Mouse (Mus musculus) stomach, embryonic 16.5 days (tissue): ENCODE results near the gene Spag9. TPM values are rescaled to one million over a fixed set of nuclear protein-coding genes. Genes with fewer than 3 reads are reported as not detected.
"Not testable (repeated sequence)": the region's sequence is repeated elsewhere in the genome, so short reads cannot be mapped to it uniquely, and the experiment has no call there.

Experiments used
- ATAC-seq: fragments of 200-750 bp; cut with Nextera tagmentation; 2 replicates; pipeline ENCODE4 v1.8.0; 2017; ENCODE audit warnings: moderate number of reproducible peaks, moderate TSS enrichment; ENCODE audit not compliant: insufficient read depth, low FRiP score
- H3K27ac ChIP-seq: fragments of 300-500 bp; sonication (generic); 2 replicates; pipeline ENCODE4 v1.5.1; 2014; ENCODE audit warnings: low read length
- H3K27me3 ChIP-seq: fragments of 300-500 bp; sonication (generic); 2 replicates; pipeline ENCODE4 v1.6.1; 2014; ENCODE audit warnings: low read length, control low read depth, mixed read lengths; ENCODE audit not compliant: control insufficient read depth, insufficient read depth
- H3K36me3 ChIP-seq: fragments of 300-500 bp; sonication (generic); 2 replicates; pipeline ENCODE4 v1.6.1; 2014; ENCODE audit warnings: low read length; ENCODE audit not compliant: control insufficient read depth, insufficient read depth
- H3K4me1 ChIP-seq: fragments of 300-500 bp; sonication (generic); 2 replicates; pipeline ENCODE4 v1.6.1; 2014; ENCODE audit warnings: low read length, control low read depth, mixed read lengths; ENCODE audit not compliant: control insufficient read depth, insufficient read depth
- H3K4me2 ChIP-seq: fragments of 300-500 bp; sonication (generic); 2 replicates; pipeline ENCODE4 v1.6.1; 2014; ENCODE audit warnings: low read depth, low read length, mixed read lengths
- H3K4me3 ChIP-seq: fragments of 300-500 bp; sonication (generic); replicated peaks from 2 replicates; pipeline ENCODE4 v1.5.1; 2014; ENCODE audit warnings: mild to moderate bottlenecking, low read length
- H3K9ac ChIP-seq: fragments of 300-500 bp; sonication (generic); 2 replicates; pipeline ENCODE4 v1.6.1; 2014; ENCODE audit warnings: low read length
- H3K9me3 ChIP-seq: fragments of 300-500 bp; sonication (generic); replicated peaks from 2 replicates; pipeline ENCODE4 v1.6.1; 2016; ENCODE audit warnings: low read length, control low read depth; ENCODE audit not compliant: control insufficient read depth
- WGBS: fragments of 180-500 bp; shearing (Covaris S2); extraction: QIAGEN DNeasy Blood & Tissue Kit; methylation state at CpG from one replicate; pipeline ENCODE4 v1.1.7; 2014; 5-methylcytosine and 5-hydroxymethylcytosine counted together
- polyA plus RNA-seq: library from polyadenylated mRNA; unstranded; fragments of >200 nt; fragmentation: Nextera tagmentation; extraction: Ambion mirVana; gene quantifications from 2 replicates; pipeline ENCODE4 v1.2.1, GENCODE M21; 2015

The Spag9 gene
- polyA plus RNA-seq, 1 experiment from 2014 or later: 31.0 TPM

DNA sequence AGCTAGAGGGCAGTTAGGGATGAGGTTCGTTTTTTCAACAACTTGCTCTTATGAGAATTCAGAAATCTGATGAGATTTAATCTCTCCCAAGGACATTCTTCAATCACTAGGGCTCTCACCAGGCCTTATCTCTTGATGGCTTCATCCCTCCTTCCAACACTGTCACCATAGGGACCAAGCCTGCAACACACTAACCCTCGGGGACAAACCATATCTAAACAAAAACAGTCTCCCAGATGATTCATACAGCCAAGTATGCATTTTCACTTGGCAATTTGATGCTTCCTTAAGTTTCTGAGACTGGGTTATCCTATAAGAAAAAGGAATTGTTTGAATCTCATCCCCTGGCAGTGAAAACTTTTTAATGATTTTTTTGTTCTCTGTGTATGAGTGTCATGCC, 37.1 kb downstream of the Spag9 start:
- no peak overlapping the region for H3K27ac ChIP-seq
- no peaks in the 10 kb centered on the region for H3K9me3 ChIP-seq
- no peak for ATAC-seq

DNA sequence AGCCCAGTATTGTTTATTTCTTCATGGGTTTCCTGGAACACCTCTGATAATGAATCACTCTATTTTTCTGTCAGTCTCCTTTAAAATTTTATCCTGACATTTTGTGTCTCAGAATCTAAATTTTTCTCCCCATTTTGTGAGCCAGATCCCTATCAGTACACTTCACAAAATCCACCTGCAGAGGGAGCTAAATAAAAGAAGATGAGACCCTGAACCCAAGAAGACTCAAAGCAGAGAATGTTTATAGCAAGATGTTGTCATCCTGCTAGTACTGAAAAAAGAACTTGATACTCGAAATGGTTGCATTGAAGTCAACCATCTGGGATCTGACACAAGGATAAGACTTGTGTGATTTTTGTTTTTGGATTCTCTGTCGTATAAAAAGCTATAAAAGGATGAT, 40.1 kb downstream of the Spag9 start:
- Histone ChIP-seq H3K9me3 (no peaks in the 10 kb centered on the region), H3K4me2 (no peak overlapping the region), H3K4me3 (no peak overlapping the region), H3K27ac (no peak overlapping the region), H3K27me3 (no peaks in the 10 kb centered on the region), H3K36me3 (no peaks in the 10 kb centered on the region), H3K4me1 (no peaks in the 10 kb centered on the region), H3K9ac (no peak overlapping the region)
- 29% methylated on average over 2 of the region's 2 CpGs for WGBS
- ATAC-seq: no peak

More for the DNA sequence above, 37.1 kb downstream of the Spag9 start:
- no peaks in the 10 kb centered on the region for H3K36me3 ChIP-seq
- H3K4me1 ChIP-seq: no peaks in the 10 kb centered on the region
- H3K4me3 ChIP-seq: no peak overlapping the region
- H3K9ac ChIP-seq: no peak overlapping the region
- H3K27me3 ChIP-seq: no peaks in the 10 kb centered on the region
- no peak overlapping the region for H3K4me2 ChIP-seq
- WGBS: 51% methylated on average over 2 of the region's 2 CpGs

DNA sequence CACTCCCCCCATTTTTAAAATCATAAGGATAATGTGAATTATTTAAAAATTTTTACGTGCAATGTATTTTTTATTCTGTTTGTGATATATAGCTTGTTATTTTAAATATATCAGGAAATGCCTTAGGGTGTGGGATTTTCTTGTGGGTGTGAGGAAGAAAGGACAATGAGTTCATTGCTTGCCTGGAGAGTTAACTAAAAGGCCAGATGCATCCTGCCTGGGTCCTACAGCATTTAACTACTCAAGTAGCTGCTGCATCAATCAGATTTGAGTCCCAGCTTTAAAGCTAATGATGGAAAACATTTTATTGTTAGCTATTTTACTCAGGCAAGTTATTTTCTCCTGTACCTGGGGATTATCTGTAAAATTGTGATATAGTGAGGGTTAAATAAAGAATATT, 45.6 kb downstream of the Spag9 start:
- no peak for ATAC-seq
- H3K9me3 ChIP-seq: no peaks in the 10 kb centered on the region
- H3K27ac ChIP-seq: no peak overlapping the region
- no peak overlapping the region for H3K4me2 ChIP-seq
- H3K4me1 ChIP-seq: peaks cover 9% of the 10 kb centered on the region
- H3K36me3 ChIP-seq: no peaks in the 10 kb centered on the region
- no peaks in the 10 kb centered on the region for H3K27me3 ChIP-seq
- 75% methylated on average over 1 of the region's 1 CpGs for WGBS
- no peak overlapping the region for H3K4me3 ChIP-seq
- H3K9ac ChIP-seq: no peak overlapping the region

DNA sequence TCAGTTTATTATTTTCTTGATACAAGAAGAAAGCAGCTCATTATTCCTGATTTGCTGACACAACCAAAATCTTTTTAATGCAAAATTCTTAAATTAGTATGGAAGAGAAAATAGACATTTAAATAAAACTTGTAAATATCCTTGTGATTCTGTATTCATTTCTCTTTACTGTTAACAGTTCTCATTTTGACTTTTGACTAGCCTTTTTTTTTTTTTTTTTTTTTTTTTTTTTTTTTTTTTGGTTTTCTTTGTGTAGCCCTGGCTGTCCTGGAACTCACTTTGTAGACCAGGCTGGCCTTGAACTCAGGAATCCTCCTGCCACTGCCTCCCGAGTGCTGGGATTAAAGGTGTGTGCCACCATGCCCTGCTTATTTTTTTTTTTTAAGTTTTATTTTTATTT, 46.4 kb downstream of the Spag9 start:
- not testable (repeated sequence) for H3K36me3 ChIP-seq, ATAC-seq, H3K27me3 ChIP-seq, H3K4me1 ChIP-seq, H3K27ac ChIP-seq, H3K4me2 ChIP-seq, H3K9me3 ChIP-seq, H3K4me3 ChIP-seq, H3K9ac ChIP-seq
- 83% methylated on average over 1 of the region's 1 CpGs for WGBS

DNA sequence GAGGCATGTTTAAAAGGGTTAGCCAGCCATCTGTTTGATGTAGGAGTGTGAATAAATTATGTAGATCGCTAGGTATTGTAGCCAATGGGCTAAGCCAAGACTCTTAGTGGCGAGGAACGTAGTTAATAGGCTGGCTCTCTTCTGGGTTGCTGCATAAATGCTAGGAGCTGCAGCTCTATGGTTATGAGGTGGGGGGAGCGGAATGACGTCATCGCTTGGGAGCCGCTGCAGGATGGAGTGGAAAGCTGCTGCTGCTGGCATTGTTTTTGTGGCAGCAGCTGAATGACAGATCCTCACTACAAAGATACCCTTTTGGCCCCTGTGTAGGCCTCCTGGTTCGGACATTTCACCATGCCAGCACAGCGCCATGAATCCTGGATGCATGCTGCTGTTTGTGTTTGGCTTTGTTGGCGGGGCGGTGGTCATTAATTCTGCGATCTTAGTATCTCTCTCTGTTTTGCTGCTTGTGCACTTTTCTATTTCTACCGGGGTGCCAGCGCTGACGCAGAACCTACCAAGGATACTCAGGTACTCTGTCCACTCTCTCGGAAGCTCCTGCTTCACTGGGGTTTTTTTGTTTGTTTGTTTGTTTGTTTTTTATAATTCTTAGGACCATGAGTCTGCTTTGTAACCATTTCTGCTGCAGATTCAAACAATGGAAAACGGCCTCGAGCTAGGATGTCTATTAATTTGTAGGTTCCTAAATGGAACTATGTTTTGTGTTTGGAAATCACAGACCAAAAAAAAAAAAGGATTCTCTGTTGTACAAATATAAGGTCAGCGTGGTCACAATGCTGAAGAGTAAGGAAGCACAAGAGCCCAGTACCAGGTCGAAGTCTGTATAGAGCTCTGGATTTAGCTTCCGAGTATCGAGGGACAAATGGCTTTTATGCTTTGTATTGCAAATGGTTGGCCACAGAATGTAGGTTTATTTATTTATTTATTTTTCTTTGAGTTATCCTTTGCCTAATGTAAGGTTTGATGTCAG, 48.4 kb downstream of the Spag9 start:
- peak overlapping the region; percentile 72 for H3K4me2 ChIP-seq
- H3K27ac ChIP-seq: peak overlapping the region; percentile 57
- H3K9ac ChIP-seq: peak overlapping the region; percentile 68
- WGBS: 10% methylated on average over 22 of the region's 22 CpGs
- H3K27me3 ChIP-seq: no peaks in the 10 kb centered on the region
- ATAC-seq: peak; percentile 96
- no peaks in the 10 kb centered on the region for H3K36me3 ChIP-seq
- H3K9me3 ChIP-seq: no peaks in the 10 kb centered on the region
- H3K4me3 ChIP-seq: peak overlapping the region; percentile 47
- peaks cover 9% of the 10 kb centered on the region for H3K4me1 ChIP-seq

DNA sequence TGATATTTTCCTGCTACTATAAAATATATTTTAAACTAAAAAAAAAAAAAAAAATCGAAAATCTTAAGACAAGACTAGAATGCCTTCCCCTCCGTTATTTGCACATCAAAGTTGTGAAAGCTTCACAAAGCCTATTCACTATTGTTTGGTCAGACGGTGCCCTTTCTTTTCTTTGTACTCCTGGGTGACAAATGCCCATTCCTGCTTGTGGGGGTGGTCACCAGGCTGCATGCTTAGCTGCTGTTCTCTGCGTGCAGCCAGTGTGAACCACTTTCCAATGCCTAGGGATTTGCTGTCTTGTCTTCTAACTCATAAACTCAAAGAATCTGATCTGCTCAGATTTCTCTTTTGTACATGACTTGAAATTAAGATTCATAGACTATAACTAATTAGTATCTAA, 49.1 kb downstream of the Spag9 start:
- Histone ChIP-seq H3K4me3 (no peak overlapping the region), H3K27me3 (no peaks in the 10 kb centered on the region), H3K36me3 (0 out of 2 replicates have a peak, but pooled peaks cover 5% of the 10 kb centered on the region), H3K9me3 (no peaks in the 10 kb centered on the region), H3K27ac (no peak overlapping the region), H3K4me1 (peaks cover 9% of the 10 kb centered on the region), H3K4me2 (no peak overlapping the region), H3K9ac (no peak overlapping the region)
- WGBS: 27% methylated on average over 4 of the region's 4 CpGs
- no peak for ATAC-seq

DNA sequence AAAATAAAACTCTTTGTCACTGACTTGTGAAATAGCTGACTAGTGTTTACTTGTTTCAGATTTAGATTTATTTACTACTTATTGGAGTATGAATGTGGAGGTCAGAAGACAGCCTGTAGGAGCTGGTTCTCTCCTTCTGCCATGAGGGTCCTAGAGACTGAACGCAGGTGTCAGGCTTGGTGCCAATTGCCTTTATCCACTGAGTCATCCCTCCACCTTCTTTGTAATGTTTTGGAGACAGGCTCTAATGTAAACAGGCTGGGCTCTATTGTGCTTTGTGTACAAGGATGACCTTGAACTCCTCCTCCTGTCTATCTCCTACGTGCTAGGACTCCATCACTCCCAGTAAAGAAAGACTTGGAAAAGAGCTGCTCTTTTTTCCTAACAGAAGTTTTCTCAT, 51.4 kb downstream of the Spag9 start:
- WGBS: 66% methylated on average over 2 of the region's 2 CpGs
- no peak overlapping the region for H3K27ac ChIP-seq
- peaks cover 9% of the 10 kb centered on the region for H3K4me1 ChIP-seq
- no peak overlapping the region for H3K4me2 ChIP-seq
- no peak overlapping the region for H3K4me3 ChIP-seq
- no peak for ATAC-seq
- H3K36me3 ChIP-seq: 0 out of 2 replicates have a peak, but pooled peaks cover 5% of the 10 kb centered on the region
- no peaks in the 10 kb centered on the region for H3K27me3 ChIP-seq
- no peaks in the 10 kb centered on the region for H3K9me3 ChIP-seq
- no peak overlapping the region for H3K9ac ChIP-seq

DNA sequence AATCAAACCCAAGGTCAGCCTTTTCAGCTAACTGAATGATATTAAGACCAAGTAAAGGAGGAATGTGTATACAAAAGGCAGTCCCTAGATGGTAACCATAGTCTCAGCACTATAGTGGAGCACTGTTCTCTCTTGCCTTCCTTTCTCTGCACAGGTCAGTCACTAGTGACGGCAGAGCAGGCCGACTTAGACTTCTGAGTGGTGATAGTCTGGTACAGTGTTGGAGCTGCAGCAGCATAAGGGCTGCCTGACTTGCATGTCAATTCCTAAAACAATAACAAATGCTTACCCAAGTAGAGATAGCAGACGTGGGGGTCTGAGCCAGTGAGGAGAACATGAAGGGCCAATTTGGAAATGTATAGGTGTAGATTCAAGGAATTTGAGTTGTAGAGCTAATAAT, 58.3 kb downstream of the Spag9 start:
- Histone ChIP-seq H3K36me3 (0 out of 2 replicates have a peak, but pooled peaks cover 5% of the 10 kb centered on the region), H3K9ac (no peak overlapping the region), H3K4me3 (no peak overlapping the region), H3K27me3 (no peaks in the 10 kb centered on the region), H3K27ac (no peak overlapping the region), H3K4me2 (no peak overlapping the region), H3K4me1 (no peaks in the 10 kb centered on the region), H3K9me3 (no peaks in the 10 kb centered on the region)
- no peak for ATAC-seq
- WGBS: 88% methylated on average over 3 of the region's 3 CpGs

DNA sequence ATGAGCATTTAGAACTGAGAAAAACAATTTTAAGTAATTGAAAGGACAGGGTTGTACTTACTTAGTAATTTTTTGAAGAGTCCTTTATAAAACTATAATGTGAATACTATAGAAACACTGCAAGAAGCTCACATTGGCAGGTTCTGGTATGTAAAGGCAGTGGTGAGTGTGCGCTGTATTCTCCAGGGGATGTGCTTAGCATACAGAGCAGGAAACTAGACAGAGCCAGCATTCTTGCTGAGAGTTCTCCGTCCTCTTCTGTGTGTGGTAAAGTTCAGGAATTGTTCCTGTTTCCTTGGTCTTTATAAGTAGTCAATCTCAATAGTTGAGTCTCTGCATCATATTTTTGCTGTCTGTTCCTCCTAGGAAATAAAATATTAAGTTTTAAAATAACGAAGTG, 59.0 kb downstream of the Spag9 start:
- ATAC-seq: no peak
- Histone ChIP-seq H3K9ac (no peak overlapping the region), H3K27me3 (no peaks in the 10 kb centered on the region), H3K4me3 (no peak overlapping the region), H3K9me3 (no peaks in the 10 kb centered on the region), H3K4me2 (no peak overlapping the region), H3K36me3 (no peaks in the 10 kb centered on the region), H3K27ac (no peak overlapping the region), H3K4me1 (no peaks in the 10 kb centered on the region)
- 86% methylated on average over 3 of the region's 3 CpGs for WGBS
